Mouse (Mus musculus): Measurements from ENCODE around the gene Gnb5. TPM values are rescaled to one million over a fixed set of nuclear protein-coding genes. Genes with fewer than 3 reads are reported as not detected.

Gnb5 gene
- total RNA-seq, 1 experiment from 2014 or later = 0.70 TPM

DNA sequence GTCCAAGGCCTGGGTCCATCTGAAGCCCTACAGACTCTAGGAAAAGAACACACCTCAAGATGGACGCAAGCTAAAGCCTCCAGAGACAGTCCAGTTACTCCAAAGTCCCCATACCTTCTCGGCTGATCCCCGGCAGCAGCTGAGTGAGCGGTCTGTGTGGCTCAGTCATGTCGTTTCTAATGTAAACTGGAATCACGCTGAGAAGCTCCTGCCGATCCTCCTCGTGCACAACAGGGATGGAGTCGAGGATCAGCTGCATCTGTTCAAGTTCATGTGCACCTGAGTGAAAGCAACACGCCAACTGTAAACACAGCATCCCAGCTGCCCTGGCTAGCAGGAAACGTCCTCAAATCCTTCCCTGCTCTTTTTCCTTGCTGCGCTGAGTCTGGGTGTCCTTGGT is 87.2 kb downstream of the Gnb5 start:
- no peak for ATAC-seq (ENCODE audit: extremely low read depth, insufficient number of reproducible peaks, low FRiP score, poor library complexity, severe bottlenecking)

Other genes starting within 250 kb of the Gnb5 start
- gene Myo5a, start 235.3 kb upstream of the Gnb5 start, total RNA-seq (2017) = 177 and 183 TPM in 2 replicates
- gene Myo5c, start 74.3 kb upstream of the Gnb5 start, total RNA-seq (2017) = 0.37 and 0.70 TPM in 2 replicates
- gene Bcl2l10, start 41.5 kb downstream of the Gnb5 start, total RNA-seq (2017) = not detected in 2 replicates
- 33.3 and 36.3 TPM in 2 replicates for gene Mapk6, start 103.7 kb downstream of the Gnb5 start, total RNA-seq (2017)
- 21.4 and 22.9 TPM in 2 replicates for gene Leo1, start 135.2 kb downstream of the Gnb5 start, total RNA-seq (2017)